Mouse (Mus musculus) frontal cortex, adult 2 months (tissue): ENCODE results near the gene Uimc1. TPM values are rescaled to one million over a fixed set of nuclear protein-coding genes. Genes with fewer than 3 reads are reported as not detected.

Source experiments
- DNase-seq, 2 experiments: peaks; one replicate each; pipeline ENCODE4 v3.0.0; 2022; ENCODE audit warnings: low spot score in 1 of 2; ENCODE audit errors: extremely low spot score in 1 of 2
- polyA plus RNA-seq: library from polyadenylated mRNA; depleted of rRNA; stranded (reverse); fragments of >200 nt; gene quantifications from 2 replicates; pipeline ENCODE4 v1.2.3, GENCODE M21; 2012

Uimc1 gene
- polyA plus RNA-seq, 1 experiment: 22.8 TPM

DNA sequence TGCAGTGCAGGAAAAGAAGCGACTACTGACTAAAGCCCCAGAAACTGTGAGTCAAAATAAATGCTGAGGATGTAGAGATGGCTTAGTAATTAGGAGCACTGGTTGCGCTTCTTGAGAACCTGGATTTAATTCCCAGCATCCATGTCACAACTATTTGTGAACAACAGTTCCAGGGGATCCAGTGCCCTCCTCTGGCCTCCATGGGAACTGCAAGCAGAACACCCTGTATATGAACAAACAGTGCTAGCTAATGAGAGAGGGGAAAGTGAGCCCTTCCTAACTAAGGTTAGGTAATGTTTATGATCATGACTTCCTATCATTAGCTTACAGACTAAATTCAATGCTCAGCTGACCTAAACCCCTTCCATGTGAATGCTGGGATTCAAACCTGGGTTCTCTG, 42.1 kb downstream of the Uimc1 start:
- peak in 1 of 2 experiments; percentile 6 for DNase-seq

DNA sequence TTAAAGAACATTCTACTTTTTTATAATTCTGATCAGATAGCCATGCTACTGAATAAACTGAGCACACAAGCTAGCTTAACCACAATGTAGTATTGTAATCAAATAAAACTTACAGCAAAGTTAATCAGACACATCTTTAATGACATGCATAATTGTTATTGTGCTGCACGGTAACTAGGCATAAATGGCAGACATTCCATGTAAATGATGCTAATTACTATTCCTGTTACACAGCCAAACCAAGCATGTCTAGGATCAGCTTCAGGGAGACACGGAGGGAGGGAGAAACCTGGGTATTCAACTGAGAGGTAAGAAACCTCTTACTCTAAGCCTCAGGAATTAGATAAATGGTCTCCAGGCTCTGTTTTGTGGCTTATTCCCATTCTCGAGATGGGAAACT, 52.4 kb downstream of the Uimc1 start:
- DNase-seq: no peak

DNA sequence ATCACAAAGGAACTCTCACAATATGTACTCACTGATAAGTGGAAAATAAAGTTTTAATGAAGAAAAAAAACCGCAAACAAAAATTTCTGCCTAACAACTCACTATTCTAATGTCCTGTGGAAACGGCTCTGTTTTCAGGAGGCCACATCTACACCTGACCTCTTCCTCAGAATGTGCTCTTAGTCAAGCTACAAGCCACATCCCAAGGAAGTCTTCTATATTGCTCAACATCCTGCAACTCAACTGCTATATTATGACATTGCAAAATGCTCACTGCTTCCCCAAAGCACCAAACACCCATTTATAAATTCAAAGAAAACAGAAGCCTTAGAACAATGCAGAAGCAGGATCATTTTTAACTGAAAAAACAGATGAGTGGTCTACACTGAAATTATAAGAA, 60.1 kb downstream of the Uimc1 start:
- no peak for DNase-seq

DNA sequence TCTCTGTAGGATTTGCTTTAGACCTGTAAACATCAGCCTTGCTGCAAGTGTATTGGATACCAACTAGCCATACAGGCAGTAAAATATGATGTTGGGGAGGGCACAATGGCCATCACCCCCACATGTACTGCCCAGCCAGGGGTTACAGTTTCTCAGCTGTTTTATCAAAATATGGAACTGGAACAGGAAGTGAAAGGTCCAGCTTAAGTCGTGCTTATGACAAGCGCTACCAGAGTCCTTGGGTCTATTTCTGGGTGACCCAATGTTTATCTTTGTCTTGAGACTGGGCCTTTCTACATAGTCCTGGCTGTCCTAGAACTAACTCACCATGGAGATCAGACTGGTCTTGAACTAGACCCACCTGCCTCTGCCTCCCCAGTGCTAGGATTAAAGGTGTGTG, 75.9 kb downstream of the Uimc1 start:
- no peak for DNase-seq

DNA sequence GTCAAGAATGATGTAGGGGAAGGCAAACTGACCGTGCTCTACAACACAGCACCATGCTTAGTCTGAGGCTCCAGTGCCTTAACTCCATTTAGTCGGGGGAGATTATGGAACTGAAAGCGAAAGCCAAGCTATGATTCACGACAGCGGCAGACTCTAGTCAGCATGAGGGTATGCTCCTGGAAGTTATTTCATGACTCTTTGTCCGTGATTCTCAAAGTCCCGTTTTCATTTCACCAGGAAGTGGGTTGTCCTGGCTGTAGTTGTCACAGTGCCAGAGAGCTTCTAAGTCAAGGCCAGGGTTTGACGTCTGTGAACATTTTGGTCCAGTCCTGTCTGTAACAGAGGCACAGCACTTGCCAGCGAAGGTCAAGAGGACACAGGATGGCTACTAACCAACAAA, 77.4 kb downstream of the Uimc1 start:
- no peak for DNase-seq

DNA sequence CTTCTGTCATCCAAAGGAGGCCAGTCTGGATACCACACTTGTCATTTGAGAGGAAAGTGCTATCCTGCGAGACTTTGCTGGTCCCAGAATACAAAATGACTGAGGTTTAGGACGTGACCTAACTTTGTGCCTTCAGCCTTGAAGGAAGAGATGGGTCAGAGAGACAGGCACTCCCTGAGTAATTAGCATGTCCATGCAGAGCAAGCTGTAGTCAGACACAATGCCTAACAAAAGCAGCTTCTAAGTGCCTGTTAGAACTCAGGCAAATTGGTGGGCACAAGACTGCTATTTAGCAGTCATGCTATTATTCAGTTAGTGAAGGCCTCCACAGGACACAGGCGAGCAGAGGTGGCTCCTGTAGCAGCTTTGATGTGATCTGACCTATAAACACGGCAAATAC, 77.8 kb downstream of the Uimc1 start:
- DNase-seq: no peak

DNA sequence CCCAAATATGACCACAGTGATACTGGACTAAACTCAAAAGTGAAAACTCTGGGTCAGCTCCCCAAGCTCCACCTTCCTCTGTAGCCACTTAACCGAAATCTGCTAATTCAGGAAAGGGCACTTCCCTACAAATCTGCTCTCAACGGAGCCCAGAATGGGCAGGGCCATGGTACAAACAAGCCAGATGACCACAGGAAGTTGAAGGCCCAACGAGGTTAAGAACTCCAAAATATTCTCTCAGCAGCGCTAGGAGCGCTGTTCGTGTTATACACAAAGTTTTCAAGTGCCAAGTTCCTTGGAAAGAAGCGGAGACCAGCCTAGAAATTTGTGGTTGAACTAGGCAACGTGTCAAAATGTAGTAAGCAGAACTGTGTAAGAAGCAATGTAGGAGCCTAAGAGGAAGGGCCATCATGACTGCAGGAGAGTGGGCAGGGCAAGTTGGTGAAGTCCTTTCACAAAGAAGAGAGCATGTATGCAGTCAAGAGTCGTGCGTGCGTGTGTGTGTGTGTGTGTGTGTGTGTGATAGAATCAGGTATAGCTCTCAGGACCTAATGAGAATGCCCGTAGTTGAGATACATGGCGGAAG, 78.8 kb downstream of the Uimc1 start, which contains the start of gene Hk3:
Gene Hk3, minus strand, starts transcription at position 192 of the 586 bp plus-strand sequence.
- no peak for DNase-seq

DNA sequence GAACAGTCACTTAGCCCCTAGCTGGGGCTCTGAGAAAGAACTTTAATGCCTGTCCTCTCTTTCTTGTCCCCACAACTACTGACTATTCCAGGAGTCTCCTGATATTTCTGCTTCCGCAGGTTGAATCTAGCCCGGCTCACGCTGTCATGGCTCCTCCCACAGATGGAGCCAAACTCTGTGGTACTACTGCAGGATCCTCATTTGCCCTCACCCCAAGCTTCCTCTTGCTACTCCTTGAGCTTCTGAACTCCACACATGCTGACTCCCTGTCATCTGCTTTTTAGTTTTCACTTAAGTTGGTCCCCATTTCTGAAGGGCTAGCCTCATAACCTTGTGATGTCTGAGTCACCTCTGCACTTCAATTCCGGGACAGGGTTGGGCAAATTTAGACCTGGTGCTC, 80.0 kb downstream of the Uimc1 start:
- no peak for DNase-seq

DNA sequence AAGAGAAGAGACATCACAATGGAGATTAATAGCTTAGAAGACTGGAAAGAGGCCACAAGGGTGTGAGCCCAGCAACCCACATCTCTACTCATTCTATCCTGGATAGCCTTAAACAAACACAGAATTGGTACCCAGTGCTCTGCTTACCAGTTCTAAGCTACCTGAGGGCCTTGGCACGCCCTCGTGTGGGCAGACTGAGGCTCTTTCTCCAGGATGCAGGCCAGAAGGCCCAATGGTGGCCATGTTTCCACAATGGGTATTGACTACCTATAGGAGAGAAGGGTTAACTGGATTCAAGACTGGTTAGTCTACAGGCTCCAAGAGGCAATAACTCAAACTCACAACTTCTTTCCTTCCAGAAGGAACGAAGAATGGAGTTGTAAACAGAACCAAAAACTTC, 80.9 kb downstream of the Uimc1 start:
- DNase-seq: no peak

DNA sequence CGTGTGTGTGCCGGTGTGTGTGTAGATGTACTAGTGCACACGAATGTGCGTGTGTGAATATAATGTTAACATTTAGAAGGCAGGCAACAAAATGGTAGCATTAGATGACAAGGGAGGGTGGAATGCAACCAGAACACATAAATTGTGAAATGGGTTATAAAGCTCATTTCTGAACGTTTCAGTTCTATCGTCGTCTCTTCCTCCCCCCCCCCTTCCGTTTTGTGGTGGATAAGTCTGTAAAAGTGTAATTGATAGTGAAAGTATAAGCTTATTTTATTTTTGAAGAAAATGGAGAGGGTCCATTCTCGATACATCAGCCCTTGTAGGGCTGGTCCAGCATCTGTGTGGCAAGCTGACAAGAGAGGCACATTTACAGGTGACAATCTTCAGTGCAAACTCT, 81.4 kb downstream of the Uimc1 start:
- no peak for DNase-seq

DNA sequence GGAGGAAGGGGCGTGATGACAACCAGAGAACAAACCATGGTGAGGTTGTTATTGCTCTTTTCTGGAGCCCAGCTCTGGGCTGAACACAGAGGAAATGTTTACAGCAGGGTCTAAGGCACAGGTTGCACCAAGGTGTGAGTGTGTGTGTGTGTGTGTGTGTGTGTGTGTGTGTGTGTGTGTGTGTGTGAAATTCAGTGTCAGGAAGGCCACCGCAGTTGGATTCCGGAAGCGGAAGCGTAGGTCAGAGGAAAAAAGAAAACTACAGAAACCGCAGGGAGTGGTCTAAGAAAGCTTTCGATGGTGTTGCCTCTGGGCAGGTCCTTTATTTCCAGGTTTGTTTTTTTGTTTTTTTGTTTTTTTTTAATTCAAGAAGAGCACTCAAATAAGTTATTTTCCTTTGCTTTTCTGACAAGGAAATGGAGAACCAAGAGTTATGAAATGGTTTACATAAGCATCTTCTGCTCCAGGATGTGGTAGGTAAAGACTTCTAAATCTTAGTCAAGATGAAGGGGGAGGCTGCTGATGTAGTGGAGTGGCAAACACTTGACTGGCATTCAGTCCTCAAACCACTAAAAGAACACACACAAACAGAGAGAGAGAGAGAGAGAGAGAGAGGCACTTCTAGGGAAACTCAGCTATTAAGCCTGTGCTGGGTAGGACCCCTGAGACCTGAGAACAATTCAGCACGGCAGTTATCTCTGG, 82.1 kb downstream of the Uimc1 start:
- no peak for DNase-seq

DNA sequence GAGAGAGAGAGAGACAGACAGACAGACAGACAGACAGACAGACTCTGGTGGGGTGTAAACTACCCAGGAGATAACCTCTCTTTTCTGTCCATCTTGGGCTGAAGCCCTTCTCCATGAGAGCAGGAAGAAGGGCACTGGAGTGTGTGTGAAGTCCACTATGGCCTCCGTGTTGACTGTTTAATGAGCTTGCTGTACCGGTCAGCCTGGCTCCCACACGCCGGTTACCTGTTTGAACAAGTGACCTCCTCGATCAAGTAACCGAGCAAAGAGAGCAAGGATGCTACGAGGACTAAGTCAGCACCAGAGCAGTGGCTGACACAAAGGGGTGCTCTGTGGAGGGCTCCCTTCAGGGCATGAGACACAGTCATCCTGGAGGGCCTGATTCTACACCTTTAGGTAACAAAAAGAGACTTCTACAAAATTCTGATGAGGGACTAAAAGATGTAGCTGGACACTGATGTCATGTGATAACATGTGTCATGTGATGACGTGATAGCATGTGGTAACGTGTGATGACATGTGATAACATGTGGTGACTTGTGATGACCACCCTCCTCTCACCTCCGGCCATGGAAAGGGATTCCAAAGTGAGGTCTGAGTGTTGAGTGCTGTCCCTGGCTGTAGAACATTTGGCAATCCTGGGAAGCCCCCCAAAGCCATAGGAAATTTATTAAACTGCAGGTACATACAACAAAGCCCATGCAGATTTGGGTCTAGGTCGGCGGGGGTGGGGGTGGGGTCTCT, 82.8 kb downstream of the Uimc1 start:
- no peak for DNase-seq

DNA sequence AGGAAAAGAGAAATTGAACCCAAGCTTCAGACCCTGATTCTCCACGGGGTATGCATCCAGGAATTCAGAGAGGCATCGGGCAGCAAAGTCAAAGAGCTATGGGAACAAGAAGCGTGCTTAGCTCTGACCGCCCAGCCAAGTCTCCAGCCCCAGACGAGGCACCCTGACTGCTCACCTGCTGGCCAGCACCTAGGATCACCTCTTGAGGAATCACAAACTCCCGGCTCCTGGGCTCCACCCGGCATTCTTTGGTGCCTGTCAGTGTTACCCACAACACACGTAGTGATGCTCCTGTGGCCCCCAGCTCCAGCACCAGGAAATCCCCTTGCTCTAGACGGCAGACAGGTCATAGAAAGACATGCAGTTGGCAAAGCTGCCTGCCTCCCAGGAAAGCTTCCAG, 85.6 kb downstream of the Uimc1 start:
- DNase-seq: no peak

DNA sequence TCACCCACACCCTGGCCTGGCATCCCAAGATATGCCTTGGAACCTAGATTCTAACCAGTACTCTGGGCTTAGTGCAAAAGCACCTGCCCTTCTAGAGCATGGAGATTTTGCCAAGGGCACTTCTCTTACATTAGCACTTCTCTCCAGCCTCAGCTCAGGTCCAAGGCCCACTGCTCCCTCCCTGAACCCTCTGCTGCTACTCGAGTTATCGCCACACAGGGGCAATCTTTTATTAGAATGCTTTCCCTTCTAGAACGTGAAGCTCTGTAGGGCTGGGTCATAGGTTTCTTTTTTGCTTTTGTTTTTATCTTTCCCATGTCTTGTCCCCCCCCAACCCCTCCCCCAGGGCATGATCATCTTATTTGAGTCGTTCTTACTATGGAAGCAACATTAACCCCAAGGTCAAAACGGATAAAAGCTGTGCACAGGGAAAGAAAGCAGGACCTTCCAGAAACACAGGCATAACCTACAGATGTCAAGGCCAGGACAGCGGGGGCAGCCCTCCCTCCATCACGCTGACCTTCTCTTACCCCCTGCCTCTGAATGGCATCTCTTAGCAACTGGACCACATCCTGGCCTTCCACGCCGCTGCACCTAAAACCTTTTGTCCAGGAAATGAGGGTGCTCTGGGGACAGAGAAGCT, 86.3 kb downstream of the Uimc1 start:
- DNase-seq: no peak

DNA sequence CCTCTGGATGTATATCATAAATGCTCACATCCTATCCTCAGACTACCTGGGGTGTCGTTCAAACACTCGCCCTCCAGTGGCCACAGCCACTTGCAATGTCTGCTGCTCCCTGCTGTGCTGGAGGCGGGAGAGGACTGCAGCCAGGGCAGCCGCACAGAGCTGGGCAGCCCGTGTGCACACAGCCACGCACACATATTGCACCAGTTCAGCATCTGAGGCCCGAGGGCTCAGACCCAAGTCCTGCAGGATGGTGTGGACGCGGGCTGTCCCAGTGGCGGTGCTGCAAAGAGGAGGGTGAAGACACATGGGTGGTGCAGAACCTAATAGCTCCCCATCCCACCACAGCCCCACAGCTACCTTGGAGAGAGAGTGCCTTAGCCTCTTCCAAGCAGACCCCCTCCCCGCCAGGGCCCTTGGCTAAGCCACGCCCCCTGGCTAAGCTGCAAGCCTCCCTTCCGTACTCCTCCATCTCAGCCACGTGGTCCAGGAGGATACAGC, 88.1 kb downstream of the Uimc1 start:
- peak in 1 of 2 experiments; percentile 29 for DNase-seq

DNA sequence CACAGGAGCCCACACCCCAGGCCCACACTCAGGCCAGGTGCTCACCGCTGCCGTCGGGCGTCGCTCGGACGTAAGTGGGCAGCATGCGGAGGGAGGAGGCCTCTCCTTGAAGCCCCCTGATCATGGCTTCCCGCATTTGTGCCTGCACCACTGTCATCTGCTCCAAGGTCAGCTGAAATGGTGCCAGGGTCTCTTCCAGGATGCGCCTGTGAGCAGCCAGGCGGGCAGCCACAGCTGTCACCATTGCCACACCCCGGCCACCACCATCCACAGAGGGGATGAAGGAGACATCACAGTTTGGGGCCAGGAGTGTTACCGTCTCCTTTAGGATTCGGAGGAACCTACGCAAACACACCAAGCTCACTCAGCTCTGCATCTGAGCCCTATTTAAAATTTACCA, 89.0 kb downstream of the Uimc1 start:
- DNase-seq: no peak

DNA sequence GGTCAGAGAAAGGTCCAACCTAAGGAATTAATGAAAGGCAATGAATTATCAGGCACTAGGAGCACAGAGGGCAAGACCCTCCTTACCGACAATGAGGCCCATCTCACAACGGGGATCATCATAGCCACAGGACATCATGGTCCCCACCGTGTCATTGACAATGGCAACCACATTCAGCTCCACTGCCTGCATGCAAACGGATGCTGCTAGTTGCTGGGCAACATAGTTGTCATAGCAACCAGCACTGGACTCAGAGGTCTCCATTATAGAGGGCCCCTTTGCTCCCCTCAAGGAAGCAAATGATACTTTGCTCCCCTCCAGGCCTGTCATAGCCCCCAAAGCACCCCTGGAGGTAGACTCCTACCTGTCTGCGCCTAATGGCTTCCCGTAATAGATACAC, 91.5 kb downstream of the Uimc1 start:
- no peak for DNase-seq

DNA sequence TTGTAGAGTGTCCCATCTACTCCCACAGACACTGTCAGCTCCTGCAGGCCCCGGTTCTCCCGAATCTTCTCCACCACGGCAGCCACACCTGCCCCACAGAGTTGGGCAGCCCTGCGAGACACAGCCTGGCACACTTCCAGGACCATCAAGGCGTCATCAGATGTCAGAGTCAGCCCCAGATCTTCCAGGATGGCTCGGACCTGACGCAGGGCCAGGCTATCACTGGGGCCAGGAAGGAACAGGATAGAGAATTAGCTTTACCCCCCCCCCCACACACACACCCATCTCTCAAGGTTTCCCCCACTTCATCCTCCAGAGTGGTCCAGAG, 93.7 kb downstream of the Uimc1 start:
- no peak for DNase-seq

DNA sequence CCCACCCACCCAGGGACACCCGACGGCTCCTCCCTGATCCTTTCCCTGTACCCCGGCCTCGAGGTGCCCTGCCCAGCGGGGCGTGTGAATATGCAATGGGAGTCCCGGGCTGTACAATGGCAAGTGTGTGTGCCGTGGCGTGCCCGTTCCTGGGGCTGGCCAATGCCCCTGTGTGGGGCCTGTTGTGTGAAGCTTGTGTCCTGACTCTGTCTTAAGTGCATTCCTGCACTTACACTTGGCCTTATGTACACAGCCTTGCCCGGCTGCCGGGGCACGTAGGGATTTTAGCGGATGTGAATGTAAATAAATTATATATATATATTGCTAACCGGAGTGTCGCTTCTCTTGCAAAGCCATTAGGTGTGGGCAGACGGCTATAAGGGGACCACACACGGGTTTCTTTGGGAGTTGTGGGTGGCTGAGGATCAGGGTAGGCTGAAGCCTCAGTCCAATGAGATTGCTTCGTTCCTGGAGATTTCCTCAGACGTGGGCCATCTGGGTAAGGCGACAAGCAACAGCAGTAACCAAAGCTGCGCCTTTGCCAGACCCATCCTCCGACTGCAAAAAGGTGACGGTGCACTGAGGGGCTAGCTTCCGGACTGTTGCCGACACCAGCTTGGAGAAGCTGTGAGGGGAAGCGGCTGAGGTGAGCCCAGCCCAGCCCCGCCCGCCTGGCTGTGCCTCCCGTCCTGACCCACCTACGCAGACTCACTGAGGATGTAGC, 94.2 kb downstream of the Uimc1 start:
- peak in 1 of 2 experiments; percentile 54 for DNase-seq

DNA sequence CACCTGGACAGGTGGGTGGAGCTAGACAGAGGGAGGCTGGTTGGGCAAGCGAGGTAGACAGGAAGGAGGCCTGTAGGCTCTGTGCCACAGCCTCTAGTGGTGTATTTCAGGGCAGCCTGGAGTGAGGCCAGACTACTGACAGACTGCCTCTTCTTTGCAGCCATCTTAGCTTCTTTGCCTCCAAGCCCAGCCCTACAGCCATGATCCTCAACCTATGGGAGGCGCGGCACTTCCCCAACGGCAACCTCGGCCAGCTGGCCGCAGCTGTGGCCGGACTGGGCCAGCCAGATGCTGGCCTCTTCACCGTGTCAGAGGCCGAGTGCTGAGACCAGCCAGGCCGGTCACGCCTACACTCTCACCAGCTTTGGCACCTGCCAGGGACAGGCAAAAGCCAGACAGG, 95.5 kb downstream of the Uimc1 start:
- peak in 1 of 2 experiments; percentile 34 for DNase-seq

DNA sequence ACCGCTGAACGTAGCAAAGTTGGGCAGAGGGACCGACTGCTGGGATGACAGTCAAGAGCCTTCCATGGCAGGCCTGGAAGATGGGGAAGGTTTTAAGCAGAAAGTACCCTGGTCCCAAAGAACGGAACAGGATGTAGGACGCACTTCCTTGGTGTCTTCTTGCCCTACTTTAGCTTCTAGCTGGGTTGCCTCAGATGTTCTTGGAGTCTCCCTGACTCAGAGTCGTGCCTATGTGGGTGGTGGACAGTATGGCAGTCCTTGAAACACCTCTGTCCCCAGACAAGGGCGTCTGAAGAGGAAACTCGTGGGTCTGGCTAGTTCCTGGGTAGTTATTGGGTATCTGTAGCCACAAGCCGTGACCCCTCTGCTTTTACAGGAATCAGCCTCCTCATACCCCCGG, 98.0 kb downstream of the Uimc1 start:
- DNase-seq: peak in 1 of 2 experiments; percentile 64
